Mouse (Mus musculus) MEL (cell line): ENCODE measurements around the gene Arl3.

ENCODE experiments used
- CHD2 ChIP-seq: IDR thresholded peaks from 2 replicates; pipeline ENCODE4 v1.6.1; 2011; ENCODE audit warnings: low read length, improper control_type of control experiment
- CTCF ChIP-seq, 3 experiments: IDR thresholded peaks in 2 of 3; conservative IDR thresholded peaks in 1 of 3; 2 replicates each; pipeline ENCODE4 v1.5.1; 2011 to 2012; ENCODE audit warnings: low read length in 3 of 3, low read depth in 2 of 3, mild to moderate bottlenecking in 2 of 3, improper control_type of control experiment in 1 of 3, inconsistent platforms in 1 of 3, mixed read lengths in 1 of 3, moderate library complexity in 1 of 3; ENCODE audit not compliant: control insufficient read depth in 1 of 3, insufficient read depth in 1 of 3, poor library complexity in 1 of 3, severe bottlenecking in 1 of 3
- E2F4 ChIP-seq: IDR thresholded peaks from 2 replicates; pipeline ENCODE4 v1.6.1; 2011; ENCODE audit warnings: low read depth, low read length, improper control_type of control experiment, borderline replicate concordance
- EP300 ChIP-seq, 2 experiments: IDR thresholded peaks; 2 replicates each; pipeline ENCODE4 v1.6.1; 2011; ENCODE audit warnings: improper control_type of control experiment in 2 of 2, low read length in 2 of 2, low read depth in 1 of 2, mild to moderate bottlenecking in 1 of 2
- GABPA ChIP-seq: IDR thresholded peaks from 2 replicates; pipeline ENCODE4 v1.6.1; 2012; ENCODE audit warnings: low read depth, mild to moderate bottlenecking, inconsistent platforms, low read length, improper control_type of control experiment, moderate library complexity
- GATA1 ChIP-seq: IDR thresholded peaks from 2 replicates; pipeline ENCODE4 v1.6.1; 2011; ENCODE audit warnings: low read depth, low read length, improper control_type of control experiment
- KAT2A ChIP-seq: conservative IDR thresholded peaks from 2 replicates; pipeline ENCODE4 v1.6.1; 2012; ENCODE audit warnings: low read depth, low read length, improper control_type of control experiment, inconsistent platforms
- POLR2A ChIP-seq, 2 experiments: IDR thresholded peaks; 2 replicates each; pipeline ENCODE4 v1.6.1; 2011 to 2012; ENCODE audit warnings: low read length in 2 of 2, mild to moderate bottlenecking in 2 of 2, control low read depth in 1 of 2, improper control_type of control experiment in 1 of 2, low read depth in 1 of 2, moderate library complexity in 1 of 2; ENCODE audit not compliant: control insufficient read depth in 1 of 2, insufficient read depth in 1 of 2, poor library complexity in 1 of 2
- RAD21 ChIP-seq: IDR thresholded peaks from 2 replicates; pipeline ENCODE4 v1.6.1; 2011; ENCODE audit warnings: mild to moderate bottlenecking, low read depth, low read length, improper control_type of control experiment
- SMC3 ChIP-seq: IDR thresholded peaks from 2 replicates; pipeline ENCODE4 v1.6.1; 2011; ENCODE audit warnings: low read depth, low read length, improper control_type of control experiment
- UBTF ChIP-seq: IDR thresholded peaks from 2 replicates; pipeline ENCODE4 v1.6.1; 2012; ENCODE audit warnings: low read depth, mild to moderate bottlenecking, inconsistent platforms, low read length, improper control_type of control experiment, moderate library complexity, borderline replicate concordance; ENCODE audit not compliant: insufficient read depth
- USF1 ChIP-seq: IDR thresholded peaks from 2 replicates; pipeline ENCODE4 v1.6.1; 2014; ENCODE audit warnings: low read depth, mild to moderate bottlenecking, inconsistent platforms, low read length, improper control_type of control experiment, moderate library complexity
- ZMIZ1 ChIP-seq: IDR thresholded peaks from 2 replicates; pipeline ENCODE4 v1.6.1; 2012; ENCODE audit warnings: low read depth, mild to moderate bottlenecking, inconsistent platforms, low read length, improper control_type of control experiment, moderate library complexity

GRCm38 (mm10) chr19:46509202-46509601 is 63.8 kb downstream of the Arl3 start:
- no peak for TF ChIP-seq POLR2A (IDR thresholded peaks at IDR 0.05; ENCODE audit: control insufficient read depth in 1 of 2, insufficient read depth in 1 of 2, low read depth in 1 of 2, low read length in 2 of 2, poor library complexity in 1 of 2)
- TF ChIP-seq CTCF (IDR thresholded peaks at IDR 0.05 in 2 of 3, conservative IDR thresholded peaks at IDR 0.05 in 1 of 3; ENCODE audit: control insufficient read depth in 1 of 3, insufficient read depth in 1 of 3, low read depth in 2 of 3, low read length in 3 of 3, poor library complexity in 1 of 3, severe bottlenecking in 1 of 3): peak in 1 of 3 experiments; percentile 5; a peak in 1 of 6 replicates
- TF ChIP-seq EP300 (IDR thresholded peaks at IDR 0.05; ENCODE audit: low read depth in 1 of 2, low read length in 2 of 2): peak; percentile 55 to 57; a peak in 3 of 4 replicates
- no peak for TF ChIP-seq KAT2A
- no peak for TF ChIP-seq USF1
- TF ChIP-seq GATA1: peak; percentile 29; the same call in 1 of the 2 replicates
- TF ChIP-seq UBTF: no peak
- no peak for TF ChIP-seq E2F4
- no peak for TF ChIP-seq RAD21
- no peak for TF ChIP-seq ZMIZ1
- no peak for TF ChIP-seq GABPA
- TF ChIP-seq SMC3: no peak
- TF ChIP-seq CHD2: no peak
